Mouse (Mus musculus) heart, adult 18-20 months (tissue): ENCODE results near the gene Eif4e3. TPM values are rescaled to one million over a fixed set of nuclear protein-coding genes. Genes with fewer than 3 reads are reported as not detected.

Experiments
- DNase-seq, 2 experiments: peaks; one replicate each; pipeline ENCODE4 v3.0.0; 2021 to 2022; ENCODE audit warnings: mixed read lengths in 1 of 2
- total RNA-seq, 2 experiments: library from RNA; stranded (reverse); gene quantifications; 2 replicates each; pipeline ENCODE4 v1.2.3; 2021

Eif4e3 gene
- total RNA-seq, 2 experiments from 2014 or later, result 44.5 to 45.6 TPM

DNA sequence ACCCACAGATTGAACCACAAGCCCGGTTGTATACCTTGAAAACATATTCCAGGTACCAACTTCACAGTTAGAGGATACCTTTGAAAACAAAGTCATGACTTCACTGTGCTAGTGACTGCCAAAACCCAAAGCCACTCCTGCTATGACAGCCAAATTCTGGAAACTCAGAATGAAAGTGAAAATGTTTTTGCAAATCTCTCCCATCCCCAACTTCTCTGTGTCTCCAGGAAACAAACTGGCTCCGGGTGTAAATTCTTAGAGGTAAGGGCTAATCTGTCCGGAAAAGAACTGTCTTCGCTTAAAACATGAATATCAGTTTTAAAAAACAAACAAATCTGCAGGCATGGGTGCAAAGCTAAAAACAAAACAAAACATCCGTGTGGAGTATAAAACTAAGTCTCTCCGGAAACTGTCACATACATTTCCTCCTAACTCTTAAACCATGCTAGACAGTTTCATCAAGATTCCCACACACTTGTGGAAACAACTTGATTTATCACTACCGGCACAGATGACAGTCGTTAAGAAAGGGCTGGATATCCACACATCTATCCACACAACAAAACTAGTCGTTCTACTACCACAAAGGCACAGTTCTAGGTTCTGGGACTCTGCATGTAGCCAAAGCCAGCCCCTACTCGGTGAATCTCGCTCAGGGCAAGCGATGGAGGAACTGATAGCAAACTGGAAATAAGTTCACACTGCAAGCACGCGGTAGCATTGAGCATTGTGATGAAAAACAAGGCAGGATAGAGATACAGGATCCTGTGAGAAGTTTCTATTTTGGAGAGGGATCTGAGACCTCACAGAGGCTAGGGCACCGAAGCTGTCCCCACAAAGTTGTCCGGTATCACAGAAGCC is 884 bp downstream of the Eif4e3 start:
- DNase-seq, result peak; percentile 37 to 38

- DNase-seq, result no peak
Observed at GRCm38 (mm10) chr6:99663232-99663631, 3.3 kb downstream of the Eif4e3 start.

DNA sequence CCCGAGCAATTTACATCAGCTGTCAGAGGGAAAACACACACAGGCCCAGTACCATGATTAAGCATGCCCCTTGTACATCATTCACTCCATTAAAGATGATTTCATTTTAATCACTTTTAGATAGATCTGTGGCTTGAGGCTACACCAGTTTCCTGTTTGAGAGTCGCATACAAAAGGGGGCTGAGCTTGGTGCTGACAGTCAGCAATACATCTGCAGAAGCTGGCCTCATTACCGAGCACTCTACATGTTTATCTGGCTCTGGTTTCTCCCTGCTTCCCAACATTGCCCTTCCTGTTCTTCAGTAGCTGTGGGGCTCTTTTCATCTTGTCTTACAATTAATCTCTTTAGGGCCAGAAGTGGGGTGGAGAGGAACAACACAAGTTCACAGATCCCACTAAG is 6.1 kb downstream of the Eif4e3 start:
- no peak for DNase-seq

GRCm38 (mm10) chr6:99658586-99658985 is 8.0 kb downstream of the Eif4e3 start:
- no peak for DNase-seq

- DNase-seq, result peak; percentile 24 to 25
Observed at GRCm38 (mm10) chr6:99656088-99656487, 10.5 kb downstream of the Eif4e3 start.

DNA sequence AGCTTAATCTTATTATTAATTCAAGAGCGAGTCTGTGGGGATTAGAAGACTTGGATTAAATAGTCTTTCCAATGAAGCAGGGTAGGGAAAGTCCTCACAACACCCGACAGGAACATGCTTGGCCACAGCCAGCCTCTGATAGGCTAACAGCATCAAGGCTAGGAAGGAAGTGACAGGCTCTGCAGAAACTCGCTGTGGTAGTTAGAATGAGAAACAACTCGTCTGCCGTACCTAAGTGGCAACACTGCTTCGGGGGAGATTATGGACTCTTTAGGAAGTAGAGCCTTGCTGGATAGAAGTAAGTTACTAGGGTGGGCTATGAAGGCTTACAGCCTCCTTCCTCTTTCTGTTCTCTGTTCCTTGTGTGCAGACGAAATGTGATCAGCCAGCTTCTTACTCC is 11.1 kb downstream of the Eif4e3 start:
- peak in 1 of 2 experiments; percentile 27 for DNase-seq

GRCm38 (mm10) chr6:99654343-99654742 is 12.2 kb downstream of the Eif4e3 start:
- no peak for DNase-seq

DNA sequence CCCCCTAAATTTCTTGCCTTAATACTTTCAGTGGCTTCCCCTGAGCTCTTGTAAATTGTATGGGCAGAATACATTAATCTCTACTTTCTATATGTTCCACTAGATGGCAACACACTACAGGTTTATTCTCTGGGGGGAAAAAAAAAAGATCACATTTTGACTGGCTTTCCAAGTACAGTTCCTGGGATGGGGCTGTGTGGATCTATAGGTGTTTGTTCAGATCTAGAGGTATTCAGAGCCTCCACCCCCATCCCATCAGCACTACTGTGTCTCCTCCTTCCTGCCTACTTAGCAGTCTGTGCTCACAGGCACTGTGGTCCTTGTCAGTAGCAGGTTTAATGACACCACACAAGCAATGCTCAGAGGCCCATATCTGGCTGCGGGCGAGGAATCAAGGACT is 14.2 kb downstream of the Eif4e3 start:
- DNase-seq, result no peak

GRCm38 (mm10) chr6:99649307-99649706 is 17.3 kb downstream of the Eif4e3 start:
- no peak for DNase-seq

GRCm38 (mm10) chr6:99646344-99646743 is 20.2 kb downstream of the Eif4e3 start:
- DNase-seq, result no peak

- DNase-seq, result no peak
Observed at GRCm38 (mm10) chr6:99644876-99645275, 21.7 kb downstream of the Eif4e3 start.

GRCm38 (mm10) chr6:99644386-99644785 is 22.2 kb downstream of the Eif4e3 start:
- DNase-seq, result no peak

DNA sequence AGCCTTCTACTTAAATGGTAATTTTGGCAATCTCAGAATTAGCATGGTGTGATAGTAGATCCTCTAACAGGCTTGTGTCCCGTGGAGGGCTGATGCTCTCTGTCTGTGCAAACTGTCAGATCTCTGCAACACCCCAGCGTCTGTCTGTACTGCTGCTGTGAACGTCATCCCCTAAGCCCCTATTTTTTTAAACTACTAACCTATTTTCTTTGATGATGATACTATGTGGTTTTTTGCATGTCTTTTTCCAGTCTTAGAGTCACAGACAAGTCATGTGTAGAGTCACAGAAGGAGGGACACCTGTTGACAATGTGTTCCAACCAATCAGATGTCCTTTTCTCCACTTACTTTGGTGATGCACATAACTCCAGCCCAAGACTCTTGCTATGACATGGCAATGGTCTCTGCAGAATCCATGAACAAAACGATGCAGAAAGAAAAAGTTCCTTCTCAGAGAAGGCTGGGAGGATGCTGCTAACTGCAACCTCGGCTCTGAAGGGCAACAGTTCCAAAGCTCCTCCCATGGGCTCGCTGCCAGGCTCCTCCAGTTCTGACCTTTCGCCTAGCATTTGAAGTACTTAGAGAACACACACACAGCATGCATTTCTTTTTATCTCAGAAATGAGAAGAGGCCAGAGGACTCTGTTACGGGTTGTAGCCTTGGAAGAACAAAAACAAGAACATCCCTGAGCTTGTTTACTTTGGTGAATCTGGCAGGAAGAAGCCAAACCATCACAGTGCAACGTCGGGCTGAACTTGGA is 23.0 kb downstream of the Eif4e3 start:
- DNase-seq, result peak; percentile 80 to 84

DNA sequence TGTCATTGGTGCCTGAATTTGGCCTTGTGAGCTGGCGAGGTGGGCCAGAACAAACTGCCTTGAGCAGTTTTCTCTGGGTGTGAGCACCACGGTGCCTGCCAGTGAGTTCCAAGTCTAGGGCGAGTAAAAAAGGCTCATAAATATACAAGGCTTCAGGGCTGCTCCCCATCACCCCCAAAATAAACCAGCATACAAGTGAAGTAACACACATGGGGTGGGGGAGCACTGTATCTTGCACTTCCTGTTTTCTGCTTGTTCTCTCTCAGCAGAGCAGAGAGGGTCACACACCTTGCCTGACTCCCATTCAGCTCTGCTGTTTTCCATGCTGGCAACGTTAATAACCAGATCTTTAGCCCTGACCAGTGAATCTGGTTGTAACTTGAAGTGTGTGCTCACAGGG is 29.1 kb downstream of the Eif4e3 start:
- DNase-seq, result no peak

- DNase-seq, result no peak
Observed at GRCm38 (mm10) chr6:99636801-99637200, 29.8 kb downstream of the Eif4e3 start.

GRCm38 (mm10) chr6:99636121-99636520 is 30.4 kb downstream of the Eif4e3 start:
- DNase-seq, result no peak

- peak; percentile 43 to 60 for DNase-seq
Observed at GRCm38 (mm10) chr6:99632121-99632980, 34.2 kb downstream of the Eif4e3 start.

- DNase-seq, result no peak
Observed at GRCm38 (mm10) chr6:99631637-99632036, 34.9 kb downstream of the Eif4e3 start.

GRCm38 (mm10) chr6:99629726-99630458 is 36.7 kb downstream of the Eif4e3 start:
- DNase-seq, result no peak

DNA sequence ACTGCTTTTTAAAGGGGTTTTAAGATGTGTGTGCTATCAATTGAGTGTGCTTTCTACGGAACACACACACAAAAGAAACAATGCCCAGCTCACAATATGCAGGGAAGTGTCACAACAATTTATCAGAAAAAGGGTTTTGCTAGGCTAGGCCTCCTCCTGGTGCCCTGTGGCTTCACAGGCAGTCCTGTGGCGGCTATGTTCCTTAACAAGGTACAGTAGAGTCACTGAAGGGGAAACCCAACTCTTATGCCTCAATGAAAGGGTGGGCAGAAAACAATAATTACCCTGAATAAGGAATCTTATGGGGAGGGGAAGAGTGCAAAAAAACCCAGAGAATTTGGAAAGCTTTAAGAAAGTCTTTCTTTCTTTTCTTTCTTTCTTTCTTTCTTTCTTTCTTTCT is 40.2 kb downstream of the Eif4e3 start:
- DNase-seq, result no peak

- DNase-seq, result no peak
Observed at GRCm38 (mm10) chr6:99625803-99626202, 40.8 kb downstream of the Eif4e3 start.

- DNase-seq, result no peak
Observed at GRCm38 (mm10) chr6:99625306-99625705, 41.3 kb downstream of the Eif4e3 start.
